32 mouse cellular contexts compared by ENCODE assay signal in genomic region chr14:59686229-59686628, GRCm38 (mm10).
"Had no signal": no experiment of that assay in that cellular context is flagged by ENCODE, and none has a peak within 500 bp of the region (broad histone marks: within the 10 kb centered on the region; RNA-seq: fewer than 3 reads in every experiment).

No protein-coding gene starts in this region.

- H3K27ac ChIP-seq: limb, embryonic 10.5 days; limb, embryonic 12.5 days; limb, embryonic 13.5 days; liver, embryonic 12.5 days; liver, embryonic 13.5 days; liver, embryonic 14.5 days; liver, embryonic 15.5 days; lung, embryonic 15.5 days; macrophage; midbrain, embryonic 10.5 days; midbrain, embryonic 12.5 days; midbrain, embryonic 13.5 days; midbrain, embryonic 15.5 days; neural tube, embryonic 12.5 days had no signal

- H3K4me1 ChIP-seq: liver, embryonic 12.5 days; liver, embryonic 13.5 days; liver, embryonic 15.5 days; midbrain, embryonic 12.5 days; midbrain, embryonic 13.5 days; midbrain, embryonic 15.5 days; neural tube, embryonic 12.5 days had no signal

- H3K9ac ChIP-seq: limb, embryonic 12.5 days; limb, embryonic 13.5 days; limb, embryonic 15.5 days; liver, embryonic 12.5 days; liver, embryonic 13.5 days; liver, embryonic 14.5 days; liver, embryonic 15.5 days; liver, postnatal 0 days; lung, embryonic 14.5 days; lung, embryonic 15.5 days; midbrain, embryonic 12.5 days; midbrain, embryonic 13.5 days; midbrain, embryonic 15.5 days; neural tube, embryonic 12.5 days had no signal

- DNase-seq: left cerebral cortex, postnatal 4 days; liver; liver, embryonic 13.5 days; liver, postnatal 0 days; lung, adult 18-20 months; lung, adult 2 months; lung, embryonic 14.5 days; lung, postnatal 10 days; lung, postnatal 14 days; lung, postnatal 36 days; lung, postnatal 4 days; midbrain, embryonic 14.5 days had no signal

- H3K4me3 ChIP-seq: limb, embryonic 10.5 days; limb, embryonic 12.5 days; limb, embryonic 13.5 days; limb, embryonic 15.5 days; liver, embryonic 12.5 days; liver, embryonic 13.5 days; liver, embryonic 15.5 days; lung, embryonic 15.5 days; megakaryocyte, embryonic 14.5 days; midbrain, embryonic 10.5 days; midbrain, embryonic 12.5 days; midbrain, embryonic 13.5 days; midbrain, embryonic 15.5 days; myocyte; neural tube, embryonic 12.5 days had no signal

- H3K9me3 ChIP-seq: limb, embryonic 10.5 days; limb, embryonic 12.5 days; limb, embryonic 13.5 days; limb, embryonic 15.5 days; liver, embryonic 12.5 days; liver, embryonic 13.5 days; liver, embryonic 15.5 days; lung, embryonic 15.5 days; megakaryocyte, embryonic 14.5 days; midbrain, embryonic 10.5 days; midbrain, embryonic 12.5 days; midbrain, embryonic 13.5 days; midbrain, embryonic 15.5 days; neural tube, embryonic 12.5 days had no signal

- H3K36me3 ChIP-seq: limb, embryonic 10.5 days; limb, embryonic 12.5 days; limb, embryonic 13.5 days; limb, embryonic 15.5 days; liver, embryonic 12.5 days; liver, embryonic 13.5 days; liver, embryonic 15.5 days; lung, embryonic 15.5 days; midbrain, embryonic 10.5 days; midbrain, embryonic 12.5 days; midbrain, embryonic 13.5 days; midbrain, embryonic 15.5 days; neural tube, embryonic 12.5 days had no signal

- H3K27me3 ChIP-seq: limb, embryonic 12.5 days; limb, embryonic 13.5 days; limb, embryonic 15.5 days; liver, embryonic 12.5 days; liver, embryonic 13.5 days; liver, embryonic 15.5 days; lung, embryonic 15.5 days; midbrain, embryonic 12.5 days; midbrain, embryonic 13.5 days; midbrain, embryonic 15.5 days; neural tube, embryonic 12.5 days had no signal

- ATAC-seq: liver, embryonic 12.5 days; liver, postnatal 0 days; lung, postnatal 0 days; midbrain, embryonic 13.5 days; midbrain, embryonic 15.5 days; midbrain, embryonic 16.5 days had no signal

- H3K4me2 ChIP-seq: limb, embryonic 12.5 days; limb, embryonic 13.5 days; liver, embryonic 11.5 days; liver, embryonic 12.5 days; liver, embryonic 13.5 days; liver, embryonic 15.5 days; lung, embryonic 14.5 days; lung, embryonic 15.5 days; midbrain, embryonic 11.5 days; midbrain, embryonic 12.5 days; midbrain, embryonic 13.5 days; midbrain, embryonic 15.5 days; neural tube, embryonic 12.5 days had no signal
